Mouse (Mus musculus) bone marrow, adult 2 months (tissue): Measurements from ENCODE around the gene Rhod.

Experiments used
- CTCF ChIP-seq: fragments of 200-500 bp; IDR thresholded peaks from 2 replicates; pipeline ENCODE4 v1.5.1; 2011; ENCODE audit warnings: low read length, control low read depth; ENCODE audit not compliant: control insufficient read depth, insufficient read depth
- POLR2A ChIP-seq: fragments of 200-500 bp; IDR thresholded peaks from 2 replicates; pipeline ENCODE4 v1.6.1; 2011; ENCODE audit warnings: low read depth, mild to moderate bottlenecking, control low read depth, low read length, borderline replicate concordance; ENCODE audit not compliant: control insufficient read depth

DNA sequence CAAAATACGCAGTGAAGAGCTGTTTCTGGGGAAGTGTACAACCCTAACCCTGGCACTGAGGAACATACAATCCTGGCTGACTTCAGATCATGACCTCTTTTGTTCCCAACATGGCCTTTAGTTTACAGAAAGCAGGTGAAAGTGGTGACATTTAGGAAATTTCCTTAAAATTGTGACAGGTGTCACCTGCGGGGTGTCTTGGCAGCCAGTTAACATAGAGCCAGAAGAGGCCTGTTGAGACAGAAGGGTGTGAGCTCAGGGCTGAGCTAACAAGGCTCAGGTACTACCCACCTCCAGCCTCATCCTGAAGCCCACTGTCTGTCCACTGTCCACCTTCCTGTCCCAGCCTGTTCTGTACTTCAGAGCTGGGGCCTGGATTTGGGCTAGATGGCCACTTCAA is 40.8 kb upstream of the Rhod start:
- TF ChIP-seq CTCF (no peak), POLR2A (no peak)
